Mouse (Mus musculus) liver, embryonic 13.5 days (tissue): ENCODE results near the gene Lrrc23. TPM values are rescaled to one million over a fixed set of nuclear protein-coding genes. Genes with fewer than 3 reads are reported as not detected.

Experiments
- ATAC-seq: fragments of 200-750 bp; cut with Nextera tagmentation; 2 replicates; pipeline ENCODE4 v1.8.0; 2017; ENCODE audit warnings: low read depth, mild to moderate bottlenecking, moderate number of reproducible peaks, moderate library complexity
- DNase-seq: peaks from one replicate; pipeline ENCODE4 v3.0.0; 2022
- H3K27ac ChIP-seq: fragments of 300-500 bp; sonication (generic); 2 replicates; pipeline ENCODE4 v1.5.1; 2015; ENCODE audit warnings: moderate library complexity, mild to moderate bottlenecking, inconsistent platforms
- H3K27me3 ChIP-seq: fragments of 300-500 bp; sonication (generic); 2 replicates; pipeline ENCODE4 v1.6.1; 2015; ENCODE audit warnings: mild to moderate bottlenecking, inconsistent platforms
- H3K36me3 ChIP-seq: fragments of 300-500 bp; sonication (generic); 2 replicates; pipeline ENCODE4 v1.6.1; 2015; ENCODE audit warnings: mild to moderate bottlenecking, inconsistent platforms
- H3K4me1 ChIP-seq: fragments of 300-500 bp; sonication (generic); replicated peaks from 2 replicates; pipeline ENCODE4 v1.6.1; 2015; ENCODE audit warnings: inconsistent platforms
- H3K4me2 ChIP-seq: fragments of 300-500 bp; sonication (generic); 2 replicates; pipeline ENCODE4 v1.6.1; 2015; ENCODE audit warnings: inconsistent platforms, mild to moderate bottlenecking, moderate library complexity
- H3K4me3 ChIP-seq: fragments of 300-500 bp; sonication (generic); replicated peaks from 2 replicates; pipeline ENCODE4 v1.5.1; 2015; ENCODE audit warnings: mild to moderate bottlenecking, inconsistent platforms
- H3K9ac ChIP-seq: fragments of 300-500 bp; sonication (generic); 2 replicates; pipeline ENCODE4 v1.6.1; 2015; ENCODE audit warnings: mild to moderate bottlenecking, inconsistent platforms
- H3K9me3 ChIP-seq: fragments of 300-500 bp; sonication (generic); replicated peaks from 2 replicates; pipeline ENCODE4 v1.6.1; 2016; ENCODE audit warnings: inconsistent platforms
- WGBS: fragments of 180-500 bp; shearing (Covaris S2); methylation state at CpG from one replicate; pipeline ENCODE4 v1.1.7; 2015; ENCODE audit not compliant: insufficient replicate concordance; 5-methylcytosine and 5-hydroxymethylcytosine counted together
- polyA plus RNA-seq: library from polyadenylated mRNA; unstranded; fragments of >200 nt; fragmentation: Nextera tagmentation; extraction: Ambion mirVana; gene quantifications from 2 replicates; pipeline ENCODE4 v1.2.1, GENCODE M21; 2015

Gene Lrrc23
- not detected in 2 replicates for polyA plus RNA-seq

DNA sequence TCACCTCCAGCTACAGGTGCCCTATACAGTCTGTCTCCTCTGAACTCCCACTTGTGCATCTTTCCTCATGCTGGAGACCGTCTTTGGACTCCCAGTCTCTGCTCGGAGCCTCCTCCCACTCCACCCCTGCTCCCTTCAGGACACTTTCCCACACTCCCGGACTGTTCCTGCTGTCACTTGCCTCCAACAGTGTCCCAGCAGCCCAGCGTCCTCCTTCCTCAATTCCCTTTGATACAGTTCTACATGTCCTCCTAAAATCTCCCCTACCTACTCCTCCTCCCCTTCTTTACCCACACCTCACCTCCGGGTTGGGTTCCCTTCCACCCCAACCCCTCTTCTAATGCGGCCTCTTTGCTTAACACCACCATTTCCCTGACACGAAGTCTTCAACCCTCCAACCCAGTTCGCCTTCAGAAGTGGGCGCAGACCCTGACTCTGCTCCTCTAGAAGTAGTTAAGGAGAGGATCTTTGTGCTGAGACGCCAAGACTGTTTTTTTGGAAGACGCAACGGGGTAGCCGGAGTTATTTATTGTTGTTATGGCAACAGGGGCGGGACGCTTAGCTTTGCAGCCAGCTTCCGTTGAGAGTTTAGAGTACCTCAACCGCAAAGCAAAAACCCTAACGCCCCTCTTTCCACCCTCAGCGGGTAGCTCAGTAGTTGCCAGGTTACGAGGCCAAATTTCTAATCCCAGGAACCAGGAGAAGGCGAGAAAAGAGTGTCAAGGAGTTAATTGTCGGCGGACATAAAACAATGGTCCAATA, at the start of gene Lrrc23:
Lrrc23 (minus strand) TSS at position 506 of the 762 bp plus-strand sequence.
- no peak for DNase-seq
- 2% methylated on average over 23 of the region's 23 CpGs for WGBS

DNA sequence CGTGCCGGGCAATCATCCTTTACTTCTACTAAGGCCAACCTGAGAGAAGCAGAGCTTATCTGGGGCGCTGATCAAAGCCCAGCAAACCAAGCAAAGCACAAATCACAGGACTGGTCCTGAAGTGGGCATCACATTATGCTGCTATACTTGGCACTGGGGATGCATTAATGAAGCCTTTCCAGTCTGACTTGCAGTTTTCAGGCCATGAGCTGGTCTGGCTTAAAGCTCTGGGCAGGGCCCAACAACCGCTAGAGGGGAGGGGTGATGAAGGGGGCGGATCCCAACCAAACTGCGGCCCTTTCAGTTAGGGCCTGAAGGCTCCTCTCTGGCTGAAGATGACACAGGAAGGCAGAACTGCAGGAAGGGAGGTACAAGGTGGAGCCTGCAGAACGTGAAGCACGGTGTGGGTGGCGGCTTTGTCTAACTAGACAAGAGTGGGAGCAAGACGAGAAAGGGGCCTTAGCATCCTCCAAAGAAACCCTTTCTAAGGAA, 48.6 kb upstream of the Lrrc23 start:
- ATAC-seq: no peak
- peaks cover 58% of the 10 kb centered on the region for H3K36me3 ChIP-seq
- H3K9me3 ChIP-seq: no peaks in the 10 kb centered on the region
- peak; percentile 58 for DNase-seq
- H3K27ac ChIP-seq: peak overlapping the region; percentile 69
- WGBS: 18% methylated on average over 10 of the region's 10 CpGs
- H3K9ac ChIP-seq: peak overlapping the region; percentile 78
- no peaks in the 10 kb centered on the region for H3K27me3 ChIP-seq
- peak overlapping the region; percentile 98 for H3K4me3 ChIP-seq
- H3K4me1 ChIP-seq: peaks cover 43% of the 10 kb centered on the region
- peak overlapping the region; percentile 92 for H3K4me2 ChIP-seq

More for the DNA sequence above, at the start of gene Lrrc23:
- no peaks in the 10 kb centered on the region for H3K9me3 ChIP-seq
- H3K4me3 ChIP-seq: peak within 1 kb of the TSS; percentile 4
- no peak within 1 kb of the TSS for H3K27ac ChIP-seq
- H3K9ac ChIP-seq: no peak within 1 kb of the TSS
- peaks cover 41% of the 10 kb centered on the region for H3K27me3 ChIP-seq
- H3K4me2 ChIP-seq: peak within 1 kb of the TSS; percentile 44
- H3K36me3 ChIP-seq: no peaks in the 10 kb centered on the region
- peaks cover 11% of the 10 kb centered on the region; the same call in 1 of the 2 replicates for H3K4me1 ChIP-seq
- ATAC-seq: no peak

DNA sequence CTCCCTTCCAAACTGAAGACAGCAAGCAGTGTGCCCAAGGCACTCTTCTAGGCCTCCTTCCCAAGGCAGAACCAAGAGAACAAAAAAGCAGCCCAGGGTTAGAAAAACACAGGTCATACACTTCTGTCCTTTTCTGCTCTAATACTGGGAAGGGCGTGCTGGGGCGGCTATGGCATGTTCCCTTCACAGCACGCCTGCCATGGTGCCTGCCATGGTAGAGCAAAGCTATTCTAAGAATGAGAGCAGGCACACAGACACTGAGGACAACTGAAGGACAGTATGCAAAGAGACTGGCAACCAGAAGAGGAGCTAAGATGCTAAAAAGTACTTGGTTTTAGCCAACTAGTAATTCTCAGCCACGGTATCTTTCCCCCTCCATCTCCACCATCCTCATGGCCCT, 42.5 kb upstream of the Lrrc23 start:
- Histone ChIP-seq H3K36me3 (peaks cover 93% of the 10 kb centered on the region), H3K9me3 (no peaks in the 10 kb centered on the region), H3K4me3 (no peak overlapping the region), H3K27me3 (no peaks in the 10 kb centered on the region), H3K4me2 (no peak overlapping the region), H3K27ac (no peak overlapping the region), H3K4me1 (peaks cover 7% of the 10 kb centered on the region), H3K9ac (no peak overlapping the region)
- 88% methylated on average over 4 of the region's 4 CpGs for WGBS
- no peak for ATAC-seq
- DNase-seq: no peak

DNA sequence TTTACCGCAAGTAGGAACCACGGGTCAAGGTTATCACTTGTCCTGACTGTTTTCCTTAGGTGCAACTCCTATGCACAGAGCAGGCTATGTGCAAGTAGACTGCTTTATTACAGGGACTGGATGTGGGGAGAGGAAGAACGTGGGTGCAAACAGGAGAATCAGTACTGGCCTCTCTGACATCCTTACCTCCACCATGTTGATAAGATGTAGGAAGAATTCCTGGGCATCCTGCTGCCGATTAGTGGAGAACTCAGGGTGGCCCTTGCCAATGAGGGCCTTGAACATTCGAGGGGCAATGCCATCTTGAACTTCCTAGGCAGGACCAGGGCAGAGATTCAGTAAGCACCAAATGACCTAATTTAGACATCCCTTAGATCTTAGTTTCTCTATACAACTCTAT, 41.4 kb upstream of the Lrrc23 start:
- no peaks in the 10 kb centered on the region for H3K27me3 ChIP-seq
- DNase-seq (no peak), ATAC-seq (no peak)
- no peak overlapping the region for H3K9ac ChIP-seq
- H3K4me1 ChIP-seq: 0 out of 2 replicates have a peak, but pooled peaks cover 4% of the 10 kb centered on the region
- H3K4me3 ChIP-seq: no peak overlapping the region
- 82% methylated on average over 5 of the region's 5 CpGs for WGBS
- peaks cover 100% of the 10 kb centered on the region for H3K36me3 ChIP-seq
- no peaks in the 10 kb centered on the region for H3K9me3 ChIP-seq
- no peak overlapping the region for H3K4me2 ChIP-seq
- H3K27ac ChIP-seq: no peak overlapping the region

DNA sequence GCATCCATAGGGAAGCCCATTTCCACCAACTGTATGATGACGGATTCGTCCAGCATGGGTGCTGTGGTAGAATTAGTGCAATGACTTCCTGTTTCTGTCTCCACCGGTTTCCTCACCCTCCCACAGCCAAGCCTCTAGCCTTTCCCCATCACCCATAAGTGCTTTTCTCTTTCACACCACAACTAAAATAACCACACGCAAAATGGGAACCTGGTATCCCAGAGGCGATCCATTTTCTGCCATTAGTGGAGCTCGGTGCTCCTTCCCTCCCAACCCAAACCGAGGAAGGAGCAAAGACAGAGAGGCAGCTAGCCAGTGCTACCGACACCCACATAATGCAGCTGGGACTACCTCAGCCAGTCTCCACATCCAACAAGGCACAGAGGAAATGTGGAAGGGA, 38.4 kb upstream of the Lrrc23 start:
- ATAC-seq (no peak), DNase-seq (no peak)
- no peaks in the 10 kb centered on the region for H3K9me3 ChIP-seq
- H3K27ac ChIP-seq: no peak overlapping the region
- peaks cover 24% of the 10 kb centered on the region for H3K4me1 ChIP-seq
- no peak overlapping the region for H3K4me3 ChIP-seq
- H3K9ac ChIP-seq: no peak overlapping the region
- H3K4me2 ChIP-seq: no peak overlapping the region
- 59% methylated on average over 8 of the region's 8 CpGs for WGBS
- peaks cover 77% of the 10 kb centered on the region for H3K36me3 ChIP-seq
- H3K27me3 ChIP-seq: no peaks in the 10 kb centered on the region

DNA sequence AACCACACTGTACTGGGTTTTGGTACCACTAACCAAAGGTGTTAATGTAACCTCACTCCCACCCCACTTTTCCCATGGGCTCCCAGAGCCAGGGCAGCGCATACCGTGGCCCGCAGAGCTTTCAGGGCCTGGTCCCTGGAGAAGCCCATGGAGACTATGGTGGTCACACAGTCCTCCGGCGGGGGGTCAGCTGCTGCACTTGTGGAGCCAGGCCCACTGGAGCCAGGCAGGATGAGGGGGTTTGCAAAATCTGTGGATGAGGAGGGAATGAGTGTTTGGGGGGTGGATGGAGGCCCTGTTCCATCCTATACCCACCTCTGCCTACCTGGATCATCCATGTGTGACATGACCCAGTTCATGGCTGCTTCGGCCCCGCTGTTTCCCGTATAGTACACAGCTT, 38.0 kb upstream of the Lrrc23 start:
- Histone ChIP-seq H3K4me1 (peaks cover 28% of the 10 kb centered on the region), H3K4me2 (no peak overlapping the region), H3K9ac (no peak overlapping the region; the same call in 1 of the 2 replicates), H3K36me3 (peaks cover 75% of the 10 kb centered on the region), H3K4me3 (no peak overlapping the region), H3K9me3 (no peaks in the 10 kb centered on the region), H3K27me3 (no peaks in the 10 kb centered on the region), H3K27ac (no peak overlapping the region)
- 90% methylated on average over 8 of the region's 8 CpGs for WGBS
- ATAC-seq (no peak), DNase-seq (no peak)

DNA sequence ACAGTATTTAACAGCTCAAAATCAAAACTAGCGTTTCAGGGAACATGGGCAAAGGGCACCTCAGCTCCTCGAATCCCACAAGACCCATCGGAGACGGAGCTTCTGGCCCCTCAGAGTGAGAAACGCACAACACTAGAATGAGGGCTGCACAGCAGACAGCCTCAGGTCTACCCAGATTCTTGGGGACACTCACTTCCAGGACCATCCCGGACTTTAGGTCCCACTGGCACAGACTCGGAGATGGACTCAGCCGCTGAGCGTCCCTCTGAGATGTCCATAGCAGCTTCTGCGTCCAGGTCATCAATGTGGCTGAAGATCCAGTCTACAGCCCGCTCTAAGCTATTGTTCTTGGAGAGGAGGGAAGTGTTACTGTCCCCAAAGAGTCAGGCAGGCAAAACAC, 37.6 kb upstream of the Lrrc23 start:
- 82% methylated on average over 11 of the region's 11 CpGs for WGBS
- Histone ChIP-seq H3K27me3 (no peaks in the 10 kb centered on the region), H3K36me3 (peaks cover 75% of the 10 kb centered on the region), H3K4me2 (no peak overlapping the region), H3K9me3 (no peaks in the 10 kb centered on the region), H3K4me1 (peaks cover 32% of the 10 kb centered on the region), H3K27ac (no peak overlapping the region), H3K9ac (no peak overlapping the region; the same call in 1 of the 2 replicates), H3K4me3 (no peak overlapping the region)
- no peak for ATAC-seq
- no peak for DNase-seq

DNA sequence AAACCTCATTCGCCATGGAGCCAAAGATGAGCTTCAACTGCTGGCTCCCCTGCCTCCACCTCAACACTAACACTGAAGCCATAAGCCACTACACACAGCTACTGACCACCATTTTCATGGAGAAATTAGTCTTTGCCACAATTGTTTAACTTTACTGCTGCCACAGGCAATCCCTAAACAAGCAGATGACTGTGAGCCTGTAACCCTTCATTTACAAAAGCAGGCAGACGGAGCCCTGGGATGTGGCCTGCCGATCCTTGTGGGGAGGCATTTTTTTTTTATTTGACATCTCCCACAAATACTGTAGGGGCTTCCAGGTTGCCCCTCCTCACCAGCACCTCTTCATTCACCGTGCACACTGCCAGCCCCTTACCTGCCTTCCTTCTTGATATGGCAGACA, 37.1 kb upstream of the Lrrc23 start:
- Histone ChIP-seq H3K36me3 (peaks cover 75% of the 10 kb centered on the region), H3K9ac (no peak overlapping the region), H3K4me3 (no peak overlapping the region), H3K27ac (no peak overlapping the region), H3K4me1 (peaks cover 38% of the 10 kb centered on the region), H3K27me3 (no peaks in the 10 kb centered on the region), H3K4me2 (no peak overlapping the region), H3K9me3 (no peaks in the 10 kb centered on the region)
- WGBS: 89% methylated on average over 4 of the region's 4 CpGs
- ATAC-seq (no peak), DNase-seq (no peak)

DNA sequence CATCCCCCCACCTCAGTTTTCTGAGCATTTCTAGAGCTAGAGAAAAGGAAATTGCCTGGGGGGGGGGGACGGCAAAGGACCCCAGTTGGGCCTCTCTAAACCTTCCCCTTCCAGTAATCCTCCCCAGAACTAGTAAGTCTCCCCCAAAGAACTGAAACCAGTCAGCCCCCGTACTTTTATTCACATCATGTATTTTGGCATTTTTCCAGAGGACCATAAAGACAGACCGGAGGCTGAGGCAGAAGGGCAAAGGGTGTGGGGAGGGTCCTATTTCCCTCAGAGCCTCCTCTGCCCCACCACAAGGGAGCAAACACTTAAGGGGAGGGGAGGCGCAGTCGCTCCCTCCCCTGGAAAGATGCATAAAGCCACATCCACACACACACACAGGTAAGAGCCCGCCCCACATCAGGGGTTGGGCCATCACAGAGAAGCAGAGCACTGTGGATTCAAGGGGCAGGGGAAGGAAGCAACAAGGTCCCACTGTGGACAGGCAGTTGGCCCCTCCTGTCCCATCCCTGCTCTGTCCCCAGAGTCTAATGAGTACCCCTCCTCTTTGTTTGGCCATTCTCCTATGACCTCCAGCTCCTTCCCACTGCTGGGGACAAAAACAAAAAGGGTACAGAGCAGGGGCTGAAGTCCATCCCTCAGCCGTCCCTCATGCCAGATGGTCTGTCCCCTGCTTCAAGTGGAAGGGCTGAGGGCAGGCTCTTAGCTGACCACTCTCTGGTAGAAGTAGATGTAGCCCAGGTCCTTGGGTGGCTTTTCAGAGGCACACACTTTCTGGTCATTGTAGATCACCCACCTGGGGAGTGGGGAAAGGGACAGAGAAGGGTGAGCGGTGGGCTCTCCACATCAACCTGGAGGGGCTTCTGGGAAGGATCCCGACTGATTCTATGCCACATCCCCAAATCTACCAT, 35.6 kb upstream of the Lrrc23 start:
- no peak overlapping the region for H3K4me3 ChIP-seq
- no peaks in the 10 kb centered on the region for H3K9me3 ChIP-seq
- H3K9ac ChIP-seq: 0 out of 2 replicates have a peak overlapping the region, but pooled peaks have one; percentile 2
- peak overlapping the region; percentile 89 for H3K27ac ChIP-seq
- ATAC-seq (no peak), DNase-seq (no peak)
- H3K4me2 ChIP-seq: peak overlapping the region; percentile 90; the same call in 1 of the 2 replicates
- H3K27me3 ChIP-seq: no peaks in the 10 kb centered on the region
- peaks cover 75% of the 10 kb centered on the region for H3K36me3 ChIP-seq
- WGBS: 67% methylated on average over 9 of the region's 9 CpGs
- peaks cover 51% of the 10 kb centered on the region for H3K4me1 ChIP-seq

DNA sequence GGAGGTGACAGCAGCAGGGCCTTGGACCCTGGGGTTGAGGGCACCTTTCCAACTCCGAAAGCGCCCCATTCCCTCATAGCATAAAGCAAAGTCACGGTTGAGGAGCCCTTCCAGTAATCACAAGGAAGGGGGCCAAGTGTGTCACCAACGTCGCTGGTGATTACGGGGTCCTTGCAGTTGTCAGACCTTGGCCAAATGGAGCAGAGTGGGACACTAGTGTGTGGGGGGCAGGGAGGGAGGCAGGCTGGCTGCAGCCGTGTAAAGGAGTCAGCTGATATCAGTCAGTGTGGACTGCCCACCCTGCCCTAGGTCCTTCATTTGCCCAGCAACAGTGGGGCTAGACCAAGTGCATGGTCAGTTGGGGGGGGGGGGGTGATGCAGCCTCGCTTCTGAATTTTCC, 34.9 kb upstream of the Lrrc23 start:
- Histone ChIP-seq H3K27ac (peak overlapping the region; percentile 89; the same call in 1 of the 2 replicates), H3K9ac (peak overlapping the region; percentile 84), H3K27me3 (no peaks in the 10 kb centered on the region), H3K4me1 (peaks cover 58% of the 10 kb centered on the region), H3K4me3 (peak overlapping the region; percentile 73), H3K36me3 (peaks cover 72% of the 10 kb centered on the region), H3K4me2 (peak overlapping the region; percentile 90), H3K9me3 (no peaks in the 10 kb centered on the region)
- 41% methylated on average over 8 of the region's 8 CpGs for WGBS
- ATAC-seq (peak; percentile 10; the same call in 1 of the 2 replicates), DNase-seq (no peak)

DNA sequence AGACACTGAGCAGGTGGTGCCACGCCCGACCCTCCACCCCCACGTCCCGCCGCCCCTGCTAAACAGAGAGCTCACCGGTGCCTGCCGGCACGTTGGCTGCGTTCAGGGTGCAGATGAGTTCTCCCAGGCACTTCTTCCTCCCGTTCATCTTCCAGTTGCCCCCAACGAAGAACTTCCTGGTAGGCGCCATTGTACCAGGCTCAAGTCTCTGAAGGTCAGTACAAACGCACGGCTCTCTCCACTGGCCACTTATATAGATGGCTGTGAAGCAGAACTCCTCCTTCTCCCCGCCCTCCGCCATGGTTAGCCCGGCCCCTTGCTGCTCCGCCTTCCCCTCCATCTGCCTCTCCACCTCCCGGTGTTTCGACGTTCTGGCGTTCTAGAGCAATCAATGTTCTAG, 34.4 kb upstream of the Lrrc23 start, which contains the start of gene Tpi1:
Tpi1 (minus strand) TSS at position 364 of the 400 bp plus-strand sequence.
- Histone ChIP-seq H3K4me2 (peak within 1 kb of the TSS; percentile 90), H3K9ac (peak within 1 kb of the TSS; percentile 84), H3K4me3 (peak within 1 kb of the TSS; percentile 73), H3K27ac (peak within 1 kb of the TSS; percentile 89), H3K9me3 (no peaks in the 10 kb centered on the region), H3K36me3 (peaks cover 67% of the 10 kb centered on the region), H3K27me3 (no peaks in the 10 kb centered on the region), H3K4me1 (peaks cover 63% of the 10 kb centered on the region)
- WGBS: under 1% methylated on average over 22 of the region's 22 CpGs
- ATAC-seq (peak; percentile 82), DNase-seq (peak; percentile 88)
